Comparison of ENCODE assay signal across 14 mouse cellular contexts in the genomic region with DNA sequence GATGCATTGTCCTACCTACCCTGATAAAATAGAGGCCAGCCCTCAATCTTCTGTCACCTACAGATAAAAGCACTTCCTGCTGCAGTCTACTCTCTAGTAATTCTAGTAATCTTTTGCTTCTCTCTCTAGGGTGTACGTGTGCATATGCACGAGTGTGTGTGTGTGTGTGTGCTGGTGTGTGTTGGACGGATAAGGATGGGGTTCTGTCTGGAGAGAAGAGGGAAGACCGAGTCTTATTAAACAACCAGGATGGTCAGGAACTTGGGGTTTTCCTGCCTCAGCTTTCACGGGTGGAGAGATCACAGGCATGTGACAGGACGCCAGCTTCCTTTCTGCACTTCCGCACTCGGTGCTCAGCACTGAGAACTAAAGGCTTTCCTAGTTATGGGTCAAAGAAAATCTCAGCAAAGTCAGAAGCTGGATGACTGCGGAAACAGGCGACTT. TPM values are rescaled to one million over a fixed set of nuclear protein-coding genes. Genes with fewer than 3 reads are reported as not detected.
DNase-seq lines count a peak whose midpoint lies in the region; ATAC-seq and TF ChIP-seq lines count a peak whose summit lies in the region.
"Had no signal": no experiment of that assay in that cellular context is flagged by ENCODE, and none has a peak within 500 bp of the region (broad histone marks: within the 10 kb centered on the region; RNA-seq: fewer than 3 reads in every experiment).

No protein-coding gene starts in this region.

- no peaks in the 10 kb centered on the region for H3K27me3 ChIP-seq in kidney, adult 2 months (replicated peaks; ENCODE audit: control insufficient read depth, insufficient read depth, low read length)
- H3K27me3 ChIP-seq: hindbrain, embryonic 12.5 days; neural tube, embryonic 12.5 days had no signal

- H3K36me3 ChIP-seq in kidney, adult 2 months (ENCODE audit: control insufficient read depth, insufficient read depth, low read length): no peaks in the 10 kb centered on the region; the same call in 1 of the 2 replicates

- TF ChIP-seq CTCF in kidney, adult 2 months (conservative IDR thresholded peaks at IDR 0.05; ENCODE audit: insufficient read depth, insufficient read length, low read depth, low read length): no peak

- no peaks in the 10 kb centered on the region for H3K4me1 ChIP-seq in kidney, adult 2 months (ENCODE audit: control insufficient read depth, insufficient read depth, low read length)
- H3K4me1 ChIP-seq: hindbrain, embryonic 12.5 days; limb, embryonic 10.5 days; neural tube, embryonic 12.5 days had no signal

- peak; percentile 74 for ATAC-seq in granulocyte monocyte progenitor cell, adult 5-6 weeks (replicated peaks; ENCODE audit: poor library complexity, severe bottlenecking)
- peak; percentile 73 for ATAC-seq in megakaryocyte progenitor cell, adult 5-6 weeks (replicated peaks; ENCODE audit: poor library complexity)
- ATAC-seq: forebrain, embryonic 14.5 days had no signal

- no peak for TF ChIP-seq POLR2A in kidney, adult 2 months (IDR thresholded peaks at IDR 0.05; ENCODE audit: low read depth, low read length)

- 68% methylated on average over 10 of the region's 10 CpGs for WGBS in kidney, adult 2 months

- peak; percentile 14 for DNase-seq in kidney, adult 2 months
- DNase-seq in kidney, postnatal 4 days: no peak
- peak; percentile 81 for DNase-seq in CD4-positive helper T cell, adult 2 months (ENCODE audit: low read depth, low spot score)
- DNase-seq in gastrocnemius, postnatal 4 days (ENCODE audit: low spot score in 2 of 2): no peak
- no peak for DNase-seq in embryo, embryonic 9.5 days (ENCODE audit: extremely low spot score)
- no peak for DNase-seq in urinary bladder, adult 2 months (ENCODE audit: low spot score)
- DNase-seq: right cerebral cortex, postnatal 4 days had no signal

- no peak overlapping the region for H3K4me3 ChIP-seq in kidney, adult 2 months (ENCODE audit: insufficient read depth, low read depth, low read length)
- H3K4me3 ChIP-seq: hindbrain, embryonic 12.5 days; limb, embryonic 10.5 days; neural tube, embryonic 12.5 days had no signal

- no peak overlapping the region for H3K27ac ChIP-seq in kidney, adult 2 months (ENCODE audit: insufficient read depth, low read depth, low read length)
- H3K27ac ChIP-seq: hindbrain, embryonic 12.5 days; limb, embryonic 10.5 days; neural tube, embryonic 12.5 days had no signal

RNA-seq across cellular contexts. Expression of a gene that starts 8.9 kb away (rescaled TPM):
- 20.6 and 21.0 TPM in 2 replicates for polyA plus RNA-seq in kidney, adult 2 months (2012; rRNA removed)
- 11.2 and 15.4 TPM in 2 replicates for total RNA-seq in granulocyte monocyte progenitor cell, adult 5-6 weeks (2014; fragmentation: Nextera tagmentation)
- 11.7 and 12.6 TPM in 2 replicates for total RNA-seq in granulocyte monocyte progenitor cell, adult 5-6 weeks (2017)
- total RNA-seq in megakaryocyte progenitor cell, adult 5-6 weeks (2015): 16.5 and 16.9 TPM in 2 replicates
- total RNA-seq in megakaryocyte progenitor cell, adult 5-6 weeks (2017): 11.7 and 11.9 TPM in 2 replicates
- total RNA-seq in gastrocnemius, postnatal 4 days (2021): 10 to 100 TPM in 1 of 2 experiments, 1 to 10 TPM in 1; 9.7 to 11.6 TPM
- polyA plus RNA-seq in urinary bladder, adult 2 months (2012; rRNA removed): 37.8 and 41.4 TPM in 2 replicates

RNA-seq across cellular contexts. Expression of a gene that starts 11.2 kb away (rescaled TPM):
- 4.3 and 5.4 TPM in 2 replicates for polyA plus RNA-seq in kidney, adult 2 months (2012; rRNA removed)
- 45.2 and 50.6 TPM in 2 replicates for total RNA-seq in granulocyte monocyte progenitor cell, adult 5-6 weeks (2014; fragmentation: Nextera tagmentation)
- total RNA-seq in granulocyte monocyte progenitor cell, adult 5-6 weeks (2017): 13.5 and 17.9 TPM in 2 replicates
- total RNA-seq in megakaryocyte progenitor cell, adult 5-6 weeks (2015): 54.0 and 54.9 TPM in 2 replicates
- total RNA-seq in megakaryocyte progenitor cell, adult 5-6 weeks (2017): 14.7 and 21.2 TPM in 2 replicates
- 10 to 100 TPM; 16.0 to 19.4 TPM for total RNA-seq in gastrocnemius, postnatal 4 days (2021)
- polyA plus RNA-seq in urinary bladder, adult 2 months (2012; rRNA removed): 19.0 and 27.8 TPM in 2 replicates

RNA-seq across cellular contexts. Expression of a gene that starts 53.5 kb away (rescaled TPM):
- polyA plus RNA-seq in kidney, adult 2 months (2012; rRNA removed): 0.16 and 0.28 TPM in 2 replicates
- total RNA-seq in granulocyte monocyte progenitor cell, adult 5-6 weeks (2014; fragmentation: Nextera tagmentation): not detected in 2 replicates
- total RNA-seq in granulocyte monocyte progenitor cell, adult 5-6 weeks (2017): not detected in 2 replicates
- total RNA-seq in megakaryocyte progenitor cell, adult 5-6 weeks (2015): not detected in 2 replicates
- total RNA-seq in megakaryocyte progenitor cell, adult 5-6 weeks (2017): not detected in 2 replicates
- not detected for total RNA-seq in gastrocnemius, postnatal 4 days (2021)
- polyA plus RNA-seq in urinary bladder, adult 2 months (2012; rRNA removed): not detected in 2 replicates
- polyA plus RNA-seq: C2C12; forebrain, embryonic 14.5 days; hindbrain, embryonic 12.5 days; limb, embryonic 10.5 days; neural tube, embryonic 12.5 days had no signal

Comparison
In these comparisons a context has a peak if more than half of its experiments do, and no peak if none do; other contexts are left out.
1. DNase-seq: peak in kidney, adult 2 months (single experiment) and CD4-positive helper T cell, adult 2 months (single experiment); none in kidney, postnatal 4 days (0 of 2), gastrocnemius, postnatal 4 days (0 of 2), embryo, embryonic 9.5 days (single experiment) and urinary bladder, adult 2 months (single experiment).